Mouse (Mus musculus): Measurements from ENCODE around the gene Rps6ka3. TPM values are rescaled to one million over a fixed set of nuclear protein-coding genes. Genes with fewer than 3 reads are reported as not detected.

Rps6ka3 gene
- polyA plus RNA-seq, 1 experiment from 2014 or later = 6.2 TPM

- Histone ChIP-seq H3K27ac (replicated peaks; ENCODE audit: low read depth, low read length) (no peak overlapping the region), H3K4me2 (ENCODE audit: low read depth, severe bottlenecking) (no peak overlapping the region), H3K9ac (ENCODE audit: low read length) (no peak overlapping the region), H3K27me3 (ENCODE audit: control insufficient read depth, insufficient read depth, low read length) (no peaks in the 10 kb centered on the region), H3K36me3 (ENCODE audit: control insufficient read depth, insufficient read depth, low read length) (peaks cover 2% of the 10 kb centered on the region; the same call in 1 of the 2 replicates), H3K9me3 (ENCODE audit: control insufficient read depth, low read length) (no peaks in the 10 kb centered on the region), H3K4me1 (ENCODE audit: control insufficient read depth, insufficient read depth, low read length) (no peaks in the 10 kb centered on the region), H3K4me3 (ENCODE audit: low read depth, low read length) (no peak overlapping the region)
- ATAC-seq (ENCODE audit: insufficient number of reproducible peaks, low FRiP score, low TSS enrichment, low read depth) = no peak
- DNase-seq (ENCODE audit: low spot score) = no peak
Measured at GRCm38 (mm10) chrX:159388953-159389352, 178.8 kb downstream of the Rps6ka3 start.

- H3K4me2 ChIP-seq (ENCODE audit: low read depth, severe bottlenecking) = no peak overlapping the region
- no peak overlapping the region for H3K27ac ChIP-seq (replicated peaks; ENCODE audit: low read depth, low read length)
- H3K36me3 ChIP-seq (ENCODE audit: control insufficient read depth, insufficient read depth, low read length) = peaks cover 2% of the 10 kb centered on the region; the same call in 1 of the 2 replicates
- no peaks in the 10 kb centered on the region for H3K4me1 ChIP-seq (ENCODE audit: control insufficient read depth, insufficient read depth, low read length)
- 83% methylated on average over 6 of the region's 6 CpGs for WGBS
- no peak overlapping the region for H3K4me3 ChIP-seq (ENCODE audit: low read depth, low read length)
- no peak for ATAC-seq (ENCODE audit: insufficient number of reproducible peaks, low FRiP score, low TSS enrichment, low read depth)
- H3K9ac ChIP-seq (ENCODE audit: low read length) = no peak overlapping the region
- no peaks in the 10 kb centered on the region for H3K9me3 ChIP-seq (ENCODE audit: control insufficient read depth, low read length)
- DNase-seq (ENCODE audit: low spot score) = no peak
- no peaks in the 10 kb centered on the region for H3K27me3 ChIP-seq (ENCODE audit: control insufficient read depth, insufficient read depth, low read length)
Measured at GRCm38 (mm10) chrX:159390347-159390962, 180.3 kb downstream of the Rps6ka3 start.

- Histone ChIP-seq H3K4me3 (ENCODE audit: low read depth, low read length) (no peak overlapping the region), H3K9me3 (ENCODE audit: control insufficient read depth, low read length) (no peaks in the 10 kb centered on the region), H3K4me1 (ENCODE audit: control insufficient read depth, insufficient read depth, low read length) (no peaks in the 10 kb centered on the region), H3K27ac (replicated peaks; ENCODE audit: low read depth, low read length) (no peak overlapping the region), H3K36me3 (ENCODE audit: control insufficient read depth, insufficient read depth, low read length) (no peaks in the 10 kb centered on the region), H3K27me3 (ENCODE audit: control insufficient read depth, insufficient read depth, low read length) (no peaks in the 10 kb centered on the region), H3K4me2 (ENCODE audit: low read depth, severe bottlenecking) (no peak overlapping the region), H3K9ac (ENCODE audit: low read length) (no peak overlapping the region)
- 72% methylated on average over 3 of the region's 3 CpGs for WGBS
- DNase-seq (ENCODE audit: low spot score) = no peak
- no peak for ATAC-seq (ENCODE audit: insufficient number of reproducible peaks, low FRiP score, low TSS enrichment, low read depth)
Measured at GRCm38 (mm10) chrX:159391239-159391638, 181.1 kb downstream of the Rps6ka3 start.

- no peaks in the 10 kb centered on the region for H3K36me3 ChIP-seq (ENCODE audit: control insufficient read depth, insufficient read depth, low read length)
- ATAC-seq (ENCODE audit: insufficient number of reproducible peaks, low FRiP score, low TSS enrichment, low read depth) = no peak
- H3K4me3 ChIP-seq (ENCODE audit: low read depth, low read length) = no peak overlapping the region
- H3K27ac ChIP-seq (replicated peaks; ENCODE audit: low read depth, low read length) = no peak overlapping the region
- DNase-seq (ENCODE audit: low spot score) = no peak
- no peaks in the 10 kb centered on the region for H3K9me3 ChIP-seq (ENCODE audit: control insufficient read depth, low read length)
- WGBS = 36% methylated on average over 4 of the region's 4 CpGs
- no peak overlapping the region for H3K9ac ChIP-seq (ENCODE audit: low read length)
- no peaks in the 10 kb centered on the region for H3K4me1 ChIP-seq (ENCODE audit: control insufficient read depth, insufficient read depth, low read length)
- H3K4me2 ChIP-seq (ENCODE audit: low read depth, severe bottlenecking) = no peak overlapping the region
- peaks cover 4% of the 10 kb centered on the region for H3K27me3 ChIP-seq (ENCODE audit: control insufficient read depth, insufficient read depth, low read length)
Measured at GRCm38 (mm10) chrX:159409253-159409652, 199.1 kb downstream of the Rps6ka3 start.

- 21% methylated on average over 50 of the region's 83 CpGs for WGBS
- no peaks in the 10 kb centered on the region for H3K4me1 ChIP-seq (ENCODE audit: control insufficient read depth, insufficient read depth, low read length)
- DNase-seq (ENCODE audit: low spot score) (peak; percentile 44), ATAC-seq (ENCODE audit: insufficient number of reproducible peaks, low FRiP score, low TSS enrichment, low read depth) (peak; percentile 84)
- no peaks in the 10 kb centered on the region for H3K36me3 ChIP-seq (ENCODE audit: control insufficient read depth, insufficient read depth, low read length)
- 0 out of 2 replicates have a peak within 1 kb of the TSS, but pooled peaks have one; percentile 17 for H3K9ac ChIP-seq (ENCODE audit: low read length)
- H3K4me3 ChIP-seq (ENCODE audit: low read depth, low read length) = peak within 1 kb of the TSS; percentile 42
- H3K27me3 ChIP-seq (ENCODE audit: control insufficient read depth, insufficient read depth, low read length) = peaks cover 23% of the 10 kb centered on the region
- H3K9me3 ChIP-seq (ENCODE audit: control insufficient read depth, low read length) = no peaks in the 10 kb centered on the region
- H3K4me2 ChIP-seq (ENCODE audit: low read depth, severe bottlenecking) = peak within 1 kb of the TSS; percentile 79
- H3K27ac ChIP-seq (replicated peaks; ENCODE audit: low read depth, low read length) = no peak within 1 kb of the TSS
Measured at GRCm38 (mm10) chrX:159414130-159414828, 204.2 kb downstream of the Rps6ka3 start, which contains the start of gene Map7d2. Gene Map7d2 (plus strand): TSS chrX:159414572.

- H3K27me3 ChIP-seq (ENCODE audit: control insufficient read depth, insufficient read depth, low read length) = peaks cover 23% of the 10 kb centered on the region
- no peaks in the 10 kb centered on the region for H3K36me3 ChIP-seq (ENCODE audit: control insufficient read depth, insufficient read depth, low read length)
- ATAC-seq (ENCODE audit: insufficient number of reproducible peaks, low FRiP score, low TSS enrichment, low read depth) (peak; percentile 73; the same call in 1 of the 2 replicates), DNase-seq (ENCODE audit: low spot score) (peak; percentile 44)
- no peaks in the 10 kb centered on the region for H3K9me3 ChIP-seq (ENCODE audit: control insufficient read depth, low read length)
- H3K4me1 ChIP-seq (ENCODE audit: control insufficient read depth, insufficient read depth, low read length) = no peaks in the 10 kb centered on the region
- H3K4me3 ChIP-seq (ENCODE audit: low read depth, low read length) = peak overlapping the region; percentile 42
- H3K9ac ChIP-seq (ENCODE audit: low read length) = 0 out of 2 replicates have a peak overlapping the region, but pooled peaks have one; percentile 17
- peak overlapping the region; percentile 79 for H3K4me2 ChIP-seq (ENCODE audit: low read depth, severe bottlenecking)
- no peak overlapping the region for H3K27ac ChIP-seq (replicated peaks; ENCODE audit: low read depth, low read length)
- 14% methylated on average over 53 of the region's 65 CpGs for WGBS
Measured at GRCm38 (mm10) chrX:159414829-159415673, 204.9 kb downstream of the Rps6ka3 start.

Other genes with a start within 250 kb of the Rps6ka3 start
- 152 and 170 TPM in 2 replicates for gene Eif1ax, start 161.9 kb downstream of the Rps6ka3 start, polyA plus RNA-seq (2014; fragmentation: Nextera tagmentation; extraction: Ambion mirVana)
- gene Map7d2, start 204.3 kb downstream of the Rps6ka3 start, polyA plus RNA-seq (2014; fragmentation: Nextera tagmentation; extraction: Ambion mirVana) = 2.1 and 2.7 TPM in 2 replicates